In the genomic region with DNA sequence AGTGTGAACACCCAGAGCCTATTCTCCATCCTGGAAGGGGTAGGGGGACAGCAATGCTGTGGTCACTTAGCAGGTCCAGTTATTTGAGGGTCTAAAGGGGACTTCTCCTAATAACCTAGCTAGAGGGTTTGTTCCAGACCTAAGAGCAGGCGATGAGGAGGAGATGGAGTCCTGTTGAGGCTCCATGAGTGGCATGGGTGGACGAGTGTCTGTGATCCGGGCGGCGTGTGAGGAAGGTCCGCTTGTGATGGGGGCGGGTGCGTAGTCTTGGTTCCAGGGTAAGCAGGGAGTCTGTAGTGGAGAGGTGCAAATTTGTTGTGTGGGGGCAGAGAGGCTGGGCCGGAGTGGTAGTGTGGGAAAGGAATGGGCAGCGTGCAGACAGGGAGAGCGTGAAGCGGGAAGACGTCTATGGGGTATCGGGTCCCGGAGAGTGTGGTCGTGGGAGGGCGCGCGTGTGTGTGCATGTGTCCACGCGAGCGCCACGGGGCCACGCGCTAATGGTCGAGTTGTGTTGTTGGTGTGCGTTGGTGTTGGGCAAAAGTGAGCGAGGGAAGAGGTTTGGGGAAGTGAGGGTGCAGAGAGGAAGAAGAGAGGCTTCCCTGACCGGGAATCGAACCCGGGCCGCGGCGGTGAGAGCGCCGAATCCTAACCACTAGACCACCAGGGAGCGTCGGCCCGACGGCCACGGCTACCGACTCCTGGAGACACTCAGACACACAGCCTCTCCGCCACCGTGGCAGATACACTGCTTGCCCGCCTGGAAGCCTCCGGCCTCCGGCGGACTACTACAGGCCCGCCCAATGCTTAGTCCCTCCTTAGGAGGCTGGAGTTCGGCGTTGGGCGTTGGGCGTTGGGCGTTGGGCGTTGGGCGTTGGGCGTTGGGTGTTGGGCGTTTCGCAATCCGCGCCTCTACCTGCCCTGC, we compare ENCODE assay signal across 8 mouse cellular contexts. TPM values are rescaled to one million over a fixed set of nuclear protein-coding genes. Genes with fewer than 3 reads are reported as not detected.
DNase-seq lines count a peak whose midpoint lies in the region; ATAC-seq and TF ChIP-seq lines count a peak whose summit lies in the region.
"Not testable (repeated sequence)": the region's sequence is repeated elsewhere in the genome, so short reads cannot be mapped to it uniquely, and the experiment has no call there.

No protein-coding gene starts in this region.

- H3K27me3 ChIP-seq in E14TG2a.4 (ENCODE audit: insufficient read depth, low read length): peaks cover 12% of the 10 kb centered on the region
- peaks cover 23% of the 10 kb centered on the region for H3K27me3 ChIP-seq in hindbrain, embryonic 11.5 days (ENCODE audit: control insufficient read depth, insufficient read depth, low read length)
- peaks cover 34% of the 10 kb centered on the region for H3K27me3 ChIP-seq in neural tube, embryonic 12.5 days (replicated peaks)
- H3K27me3 ChIP-seq in stomach, embryonic 16.5 days (ENCODE audit: control insufficient read depth, insufficient read depth, low read length): peaks cover 14% of the 10 kb centered on the region

- not testable (repeated sequence) for TF ChIP-seq CTCF in E14TG2a.4 (conservative IDR thresholded peaks at IDR 0.05; ENCODE audit: low read length); lung, adult 2 months (IDR thresholded peaks at IDR 0.05; ENCODE audit: insufficient read depth, low read length)

- H3K4me3 ChIP-seq in E14TG2a.4 (replicated peaks; ENCODE audit: low read length): peak overlapping the region; percentile 84
- peak overlapping the region; percentile 39 for H3K4me3 ChIP-seq in hindbrain, embryonic 11.5 days (ENCODE audit: low read depth, low read length)
- not testable (repeated sequence) for H3K4me3 ChIP-seq in lung, adult 2 months (replicated peaks; ENCODE audit: extremely low read depth, low read depth, low read length)
- peak overlapping the region; percentile 35 for H3K4me3 ChIP-seq in neural tube, embryonic 12.5 days
- peak overlapping the region; percentile 38 for H3K4me3 ChIP-seq in stomach, embryonic 16.5 days (replicated peaks; ENCODE audit: low read length)

- H3K36me3 ChIP-seq in E14TG2a.4 (ENCODE audit: insufficient read depth, low read length); hindbrain, embryonic 11.5 days (ENCODE audit: control insufficient read depth, insufficient read depth, low read length); neural tube, embryonic 12.5 days; stomach, embryonic 16.5 days (ENCODE audit: control insufficient read depth, insufficient read depth, low read length): not testable (repeated sequence)

- H3K9me3 ChIP-seq in E14TG2a.4 (ENCODE audit: low read length): peaks cover 20% of the 10 kb centered on the region
- H3K9me3 ChIP-seq in hindbrain, embryonic 11.5 days (ENCODE audit: control insufficient read depth, low read length); neural tube, embryonic 12.5 days; stomach, embryonic 16.5 days (replicated peaks; ENCODE audit: control insufficient read depth, low read length): not testable (repeated sequence)

- WGBS in hindbrain, embryonic 11.5 days: 7% methylated on average over 38 of the region's 61 CpGs
- WGBS in lung, adult 2 months: 10% methylated on average over 41 of the region's 61 CpGs
- WGBS in neural tube, embryonic 12.5 days: 10% methylated on average over 41 of the region's 61 CpGs
- 7% methylated on average over 38 of the region's 61 CpGs for WGBS in stomach, embryonic 16.5 days

- H3K9ac ChIP-seq in hindbrain, embryonic 11.5 days (ENCODE audit: low read depth, low read length): not testable (repeated sequence)
- 0 out of 2 replicates have a peak overlapping the region, but pooled peaks have one; percentile 6 for H3K9ac ChIP-seq in neural tube, embryonic 12.5 days
- H3K9ac ChIP-seq in stomach, embryonic 16.5 days (ENCODE audit: low read length): peak overlapping the region; percentile 22; the same call in 1 of the 2 replicates

- H3K4me2 ChIP-seq in hindbrain, embryonic 11.5 days (replicated peaks; ENCODE audit: low read depth, low read length): peak overlapping the region; percentile 40
- H3K4me2 ChIP-seq in neural tube, embryonic 12.5 days (replicated peaks): peak overlapping the region; percentile 51
- peak overlapping the region; percentile 47 for H3K4me2 ChIP-seq in stomach, embryonic 16.5 days (ENCODE audit: low read depth, low read length)

- H3K27ac ChIP-seq in hindbrain, embryonic 11.5 days (ENCODE audit: low read depth, low read length); neural tube, embryonic 12.5 days; stomach, embryonic 16.5 days (ENCODE audit: low read length): not testable (repeated sequence)

- DNase-seq in embryo, embryonic 10 days (ENCODE audit: low spot score): peak; percentile 49
- DNase-seq in gastrocnemius, adult 18-20 months (ENCODE audit: low spot score): peak; percentile 25
- DNase-seq in hindbrain, embryonic 11.5 days (ENCODE audit: low spot score): peak; percentile 64
- DNase-seq in layer of hippocampus, adult 9-11 months: peak; percentile 66
- peak; percentile 51 for DNase-seq in lung, adult 2 months

- not testable (repeated sequence) for H3K4me1 ChIP-seq in E14TG2a.4 (replicated peaks; ENCODE audit: low read depth, low read length); hindbrain, embryonic 11.5 days (replicated peaks; ENCODE audit: control insufficient read depth, insufficient read depth, low read length); lung, adult 2 months (ENCODE audit: control insufficient read depth, insufficient read depth, low read length); neural tube, embryonic 12.5 days; stomach, embryonic 16.5 days (ENCODE audit: control insufficient read depth, insufficient read depth, low read length)

- ATAC-seq in hindbrain, embryonic 11.5 days (ENCODE audit: low FRiP score): peak; percentile 80
- peak; percentile 79 for ATAC-seq in neural tube, embryonic 12.5 days (ENCODE audit: low FRiP score, low read depth)
- ATAC-seq in stomach, embryonic 16.5 days (ENCODE audit: insufficient read depth, low FRiP score): peak; percentile 79

- TF ChIP-seq POLR2A in lung, adult 2 months (IDR thresholded peaks at IDR 0.05; ENCODE audit: borderline replicate concordance, extremely low read depth, low read depth, low read length): not testable (repeated sequence)

RNA-seq across cellular contexts. Expression of a gene that starts 0.9 kb away (rescaled TPM):
- 1 to 10 TPM; 1.8 to 4.4 TPM for total RNA-seq in gastrocnemius, adult 18-20 months (2021)
- polyA plus RNA-seq in hindbrain, embryonic 11.5 days (2014; fragmentation: Nextera tagmentation; extraction: Ambion mirVana): 9.6 TPM in 2 replicates
- 19.5 and 23.3 TPM in 2 replicates for polyA plus RNA-seq in lung, adult 2 months (2012; rRNA removed)
- polyA plus RNA-seq in neural tube, embryonic 12.5 days (2016; fragmentation: Nextera tagmentation; extraction: Ambion mirVana): 6.9 and 7.4 TPM in 2 replicates
- polyA plus RNA-seq in stomach, embryonic 16.5 days (2015; fragmentation: Nextera tagmentation; extraction: Ambion mirVana): 17.7 and 20.2 TPM in 2 replicates

RNA-seq across cellular contexts. Expression of a gene that starts 45.1 kb away (rescaled TPM):
- not detected for total RNA-seq in gastrocnemius, adult 18-20 months (2021)
- polyA plus RNA-seq in hindbrain, embryonic 11.5 days (2014; fragmentation: Nextera tagmentation; extraction: Ambion mirVana): 0.39 and 0.62 TPM in 2 replicates
- 6.8 and 7.9 TPM in 2 replicates for polyA plus RNA-seq in lung, adult 2 months (2012; rRNA removed)
- 0.20 and 0.22 TPM in 2 replicates for polyA plus RNA-seq in neural tube, embryonic 12.5 days (2016; fragmentation: Nextera tagmentation; extraction: Ambion mirVana)
- 0.90 and 1.5 TPM in 2 replicates for polyA plus RNA-seq in stomach, embryonic 16.5 days (2015; fragmentation: Nextera tagmentation; extraction: Ambion mirVana)

RNA-seq across cellular contexts. Expression of a gene that starts 49.9 kb away (rescaled TPM):
- total RNA-seq in gastrocnemius, adult 18-20 months (2021): 1 to 10 TPM; 1.2 to 2.0 TPM
- 8.7 and 10.5 TPM in 2 replicates for polyA plus RNA-seq in hindbrain, embryonic 11.5 days (2014; fragmentation: Nextera tagmentation; extraction: Ambion mirVana)
- polyA plus RNA-seq in lung, adult 2 months (2012; rRNA removed): 28.2 and 45.5 TPM in 2 replicates
- polyA plus RNA-seq in neural tube, embryonic 12.5 days (2016; fragmentation: Nextera tagmentation; extraction: Ambion mirVana): 1.7 and 2.3 TPM in 2 replicates
- polyA plus RNA-seq in stomach, embryonic 16.5 days (2015; fragmentation: Nextera tagmentation; extraction: Ambion mirVana): 2.1 and 3.1 TPM in 2 replicates
